Mouse (Mus musculus) testis, postnatal 14 days (tissue): Measurements from ENCODE around the gene Gm9745.
"Not testable (repeated sequence)": the region's sequence is repeated elsewhere in the genome, so short reads cannot be mapped to it uniquely, and the experiment has no call there.

Experiments used
- DNase-seq: peaks from one replicate; pipeline ENCODE4 v3.0.0; 2021; ENCODE audit warnings: low spot score

The Gm9745 gene

GRCm38 (mm10) chr13:8905986-8906385, 42.0 kb downstream of the Gm9745 start:
- DNase-seq = not testable (repeated sequence)
